Mouse (Mus musculus) liver, embryonic 14.5 days (tissue): ENCODE measurements around the gene Npcd.

ENCODE experiments used
- CTCF ChIP-seq: IDR thresholded peaks from 2 replicates; pipeline ENCODE4 v1.5.1; 2016; ENCODE audit warnings: antibody characterized with exemption, low read depth, control low read depth
- EP300 ChIP-seq: IDR thresholded peaks from 2 replicates; pipeline ENCODE4 v1.6.1; 2016; ENCODE audit warnings: antibody characterized with exemption, low read depth

DNA sequence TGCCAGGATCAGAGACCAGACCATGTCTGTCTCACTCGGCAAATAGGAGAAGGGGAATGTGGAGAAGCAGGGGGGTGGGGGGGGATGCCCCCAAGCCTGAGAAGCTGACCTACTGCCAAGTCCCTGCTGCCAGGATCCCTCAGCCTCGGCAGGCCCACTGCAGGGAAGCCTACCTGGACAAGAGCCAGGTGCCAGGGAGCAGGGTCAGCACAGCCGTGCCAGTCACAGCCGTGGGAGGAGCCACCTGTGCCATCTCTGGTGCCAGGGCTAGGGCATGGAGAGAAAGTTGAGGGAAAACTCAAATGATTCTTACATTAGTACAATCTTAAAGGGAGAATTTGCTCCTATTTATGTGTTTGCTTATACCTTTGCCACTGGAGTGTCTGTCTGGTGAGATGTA, 31.7 kb downstream of the Npcd start:
- TF ChIP-seq CTCF (no peak), EP300 (no peak)
